In the genomic region with DNA sequence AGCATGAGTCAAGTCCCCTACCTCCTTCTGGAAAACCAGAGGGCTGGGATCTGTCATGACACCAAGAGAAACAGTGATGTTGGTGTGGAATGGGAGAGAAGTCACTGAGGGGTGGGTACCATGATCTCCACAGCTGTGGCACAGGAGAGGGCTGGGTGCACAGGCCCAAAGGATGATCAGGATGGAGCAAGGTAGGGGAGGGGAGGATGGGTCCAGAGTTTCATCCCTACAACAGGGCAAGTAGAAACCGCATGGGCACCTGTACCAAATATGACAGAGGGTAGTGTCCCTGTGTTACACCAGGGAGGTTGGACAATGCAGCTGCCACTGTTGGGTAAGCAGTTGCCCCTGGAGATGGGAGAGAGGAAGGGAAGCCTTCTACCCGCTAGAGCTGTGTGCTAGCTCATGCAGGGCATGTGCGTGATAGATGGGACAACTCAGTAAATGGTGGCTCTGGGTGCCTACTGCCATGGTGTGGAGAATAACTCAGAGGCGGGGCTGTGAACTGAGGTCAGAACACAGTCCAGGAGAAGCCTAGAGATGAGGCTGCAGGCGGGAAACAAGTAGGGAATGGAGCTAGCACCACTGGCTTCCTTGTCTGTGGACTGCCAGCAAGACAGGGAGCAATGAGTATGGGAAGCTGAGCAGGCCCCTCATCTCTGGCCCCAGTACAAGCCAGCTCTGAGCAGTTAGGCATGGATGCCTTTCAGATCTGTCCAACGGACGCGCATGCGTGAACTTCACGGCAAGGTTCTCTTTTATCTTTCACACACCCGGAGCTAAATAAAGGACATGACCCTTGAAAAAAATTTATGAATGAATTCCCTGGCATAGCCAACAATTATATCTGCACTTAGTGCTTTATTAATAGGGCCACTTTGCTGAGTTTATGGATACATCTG, we compare ENCODE assay signal across 17 mouse cellular contexts.
DNase-seq lines count a peak whose midpoint lies in the region; ATAC-seq lines count a peak whose summit lies in the region.
"Had no signal": no experiment of that assay in that cellular context is flagged by ENCODE, and none has a peak within 500 bp of the region (broad histone marks: within the 10 kb centered on the region; RNA-seq: fewer than 3 reads in every experiment).

No protein-coding gene starts in this region.

- H3K9ac ChIP-seq in heart, embryonic 12.5 days = no peak overlapping the region
- H3K9ac ChIP-seq in kidney, embryonic 14.5 days (ENCODE audit: low read depth, low read length) = no peak overlapping the region
- H3K9ac ChIP-seq in lung, embryonic 15.5 days = no peak overlapping the region
- no peak overlapping the region for H3K9ac ChIP-seq in liver, embryonic 12.5 days
- H3K9ac ChIP-seq: stomach, embryonic 15.5 days had no signal

- 71% methylated on average over 11 of the region's 11 CpGs for WGBS in heart, embryonic 12.5 days
- 47% methylated on average over 11 of the region's 11 CpGs for WGBS in kidney, embryonic 14.5 days
- 63% methylated on average over 11 of the region's 11 CpGs for WGBS in lung, embryonic 15.5 days
- WGBS in liver, embryonic 12.5 days (ENCODE audit: insufficient replicate concordance) = 68% methylated on average over 11 of the region's 11 CpGs

- H3K27ac ChIP-seq in heart, embryonic 12.5 days (ENCODE audit: poor library complexity, severe bottlenecking) = no peak overlapping the region
- peak overlapping the region; percentile 78 for H3K27ac ChIP-seq in kidney, embryonic 14.5 days (ENCODE audit: low read depth, low read length)
- peak overlapping the region; percentile 50 for H3K27ac ChIP-seq in lung, embryonic 15.5 days
- H3K27ac ChIP-seq in liver, embryonic 12.5 days = no peak overlapping the region
- H3K27ac ChIP-seq: stomach, embryonic 15.5 days had no signal

- no peaks in the 10 kb centered on the region for H3K4me1 ChIP-seq in heart, embryonic 12.5 days (replicated peaks)
- H3K4me1 ChIP-seq in kidney, embryonic 14.5 days (ENCODE audit: control insufficient read depth, insufficient read depth, low read length) = peaks cover 12% of the 10 kb centered on the region
- no peaks in the 10 kb centered on the region for H3K4me1 ChIP-seq in lung, embryonic 15.5 days
- no peaks in the 10 kb centered on the region for H3K4me1 ChIP-seq in liver, embryonic 12.5 days
- H3K4me1 ChIP-seq: stomach, embryonic 15.5 days had no signal

- DNase-seq in heart, adult 8-10 months (ENCODE audit: low spot score) = peak; percentile 16
- no peak for DNase-seq in kidney, adult 8-10 months
- DNase-seq in lung, postnatal 36 days = no peak
- DNase-seq in heart, postnatal 4 days = peak; percentile 64
- DNase-seq: cerebellum, postnatal 14 days; gastrocnemius, postnatal 25 days; kidney, adult 18-20 months; lung, postnatal 14 days; spleen, adult 18-20 months had no signal

- H3K4me2 ChIP-seq in heart, embryonic 12.5 days = no peak overlapping the region
- H3K4me2 ChIP-seq in kidney, embryonic 14.5 days (replicated peaks; ENCODE audit: low read depth, low read length) = no peak overlapping the region
- H3K4me2 ChIP-seq in lung, embryonic 15.5 days = no peak overlapping the region
- no peak overlapping the region for H3K4me2 ChIP-seq in liver, embryonic 12.5 days
- H3K4me2 ChIP-seq: liver, embryonic 11.5 days; stomach, embryonic 15.5 days had no signal

- no peak overlapping the region for H3K4me3 ChIP-seq in heart, embryonic 12.5 days
- no peak overlapping the region for H3K4me3 ChIP-seq in kidney, embryonic 14.5 days (ENCODE audit: low read length)
- H3K4me3 ChIP-seq in lung, embryonic 15.5 days = no peak overlapping the region
- H3K4me3 ChIP-seq in liver, embryonic 12.5 days = no peak overlapping the region
- H3K4me3 ChIP-seq: erythroblast, embryonic 14.5 days; stomach, embryonic 15.5 days had no signal

- no peaks in the 10 kb centered on the region for H3K36me3 ChIP-seq in heart, embryonic 12.5 days
- H3K36me3 ChIP-seq in kidney, embryonic 14.5 days (ENCODE audit: control insufficient read depth, insufficient read depth, low read length) = no peaks in the 10 kb centered on the region
- no peaks in the 10 kb centered on the region for H3K36me3 ChIP-seq in lung, embryonic 15.5 days
- no peaks in the 10 kb centered on the region for H3K36me3 ChIP-seq in liver, embryonic 12.5 days
- H3K36me3 ChIP-seq: stomach, embryonic 15.5 days had no signal

- 0 out of 2 replicates have a peak, but pooled peaks cover 5% of the 10 kb centered on the region for H3K27me3 ChIP-seq in heart, embryonic 12.5 days (replicated peaks)
- H3K27me3 ChIP-seq in kidney, embryonic 14.5 days (ENCODE audit: control insufficient read depth, insufficient read depth, low read length) = no peaks in the 10 kb centered on the region
- H3K27me3 ChIP-seq in lung, embryonic 15.5 days = no peaks in the 10 kb centered on the region
- no peaks in the 10 kb centered on the region for H3K27me3 ChIP-seq in liver, embryonic 12.5 days (replicated peaks)
- H3K27me3 ChIP-seq: stomach, embryonic 15.5 days had no signal

- no peaks in the 10 kb centered on the region; the same call in 1 of the 2 replicates for H3K9me3 ChIP-seq in heart, embryonic 12.5 days (replicated peaks)
- no peaks in the 10 kb centered on the region for H3K9me3 ChIP-seq in kidney, embryonic 14.5 days (ENCODE audit: control insufficient read depth, low read length)
- H3K9me3 ChIP-seq in lung, embryonic 15.5 days = no peaks in the 10 kb centered on the region
- H3K9me3 ChIP-seq in liver, embryonic 12.5 days (replicated peaks) = no peaks in the 10 kb centered on the region
- H3K9me3 ChIP-seq: stomach, embryonic 15.5 days had no signal

- no peak for ATAC-seq in heart, embryonic 12.5 days (ENCODE audit: insufficient number of reproducible peaks, low FRiP score)
- ATAC-seq in kidney, embryonic 14.5 days (ENCODE audit: low FRiP score, low TSS enrichment) = peak; percentile 51; the same call in 1 of the 2 replicates
- ATAC-seq in lung, embryonic 15.5 days (ENCODE audit: borderline replicate concordance, extremely low read depth, low FRiP score, low TSS enrichment) = peak; percentile 39; the same call in 1 of the 2 replicates
- no peak for ATAC-seq in liver, embryonic 12.5 days
- ATAC-seq: activated CD4-positive, CD25-positive, alpha-beta regulatory T cell, adult 4 months had no signal

Comparison
In these comparisons a context has a peak if more than half of its experiments do, and no peak if none do; other contexts are left out.
1. DNase-seq: peak in heart, adult 8-10 months (single experiment) and heart, postnatal 4 days (single experiment); none in kidney, adult 8-10 months (0 of 2) and lung, postnatal 36 days (single experiment).
2. ATAC-seq: peak in kidney, embryonic 14.5 days (single experiment) and lung, embryonic 15.5 days (single experiment); none in heart, embryonic 12.5 days (single experiment) and liver, embryonic 12.5 days (single experiment).
3. H3K27ac ChIP-seq: peak in kidney, embryonic 14.5 days (single experiment) and lung, embryonic 15.5 days (single experiment); none in heart, embryonic 12.5 days (single experiment) and liver, embryonic 12.5 days (single experiment).